Mouse (Mus musculus) thymus, adult 2 months (tissue): ENCODE measurements around the gene Jag1.

Experiments
- CTCF ChIP-seq: fragments of 200-500 bp; IDR thresholded peaks from 2 replicates; pipeline ENCODE4 v1.5.1; 2012; ENCODE audit warnings: mild to moderate bottlenecking, control low read depth, low read length, moderate library complexity, borderline replicate concordance; ENCODE audit not compliant: control insufficient read depth, poor library complexity, insufficient read depth; ENCODE audit errors: extremely low read depth
- POLR2A ChIP-seq: fragments of 200-500 bp; IDR thresholded peaks from 2 replicates; pipeline ENCODE4 v1.6.1; 2012; ENCODE audit warnings: mild to moderate bottlenecking, low read length, control low read depth, moderate library complexity; ENCODE audit not compliant: control insufficient read depth, poor library complexity, insufficient read depth; ENCODE audit errors: extremely low read depth

GRCm38 (mm10) chr2:137107203-137107602 is 9.2 kb downstream of the Jag1 start:
- no peak for TF ChIP-seq CTCF
- no peak for TF ChIP-seq POLR2A
